Mouse (Mus musculus): Measurements from ENCODE around the gene Il16.

DNA sequence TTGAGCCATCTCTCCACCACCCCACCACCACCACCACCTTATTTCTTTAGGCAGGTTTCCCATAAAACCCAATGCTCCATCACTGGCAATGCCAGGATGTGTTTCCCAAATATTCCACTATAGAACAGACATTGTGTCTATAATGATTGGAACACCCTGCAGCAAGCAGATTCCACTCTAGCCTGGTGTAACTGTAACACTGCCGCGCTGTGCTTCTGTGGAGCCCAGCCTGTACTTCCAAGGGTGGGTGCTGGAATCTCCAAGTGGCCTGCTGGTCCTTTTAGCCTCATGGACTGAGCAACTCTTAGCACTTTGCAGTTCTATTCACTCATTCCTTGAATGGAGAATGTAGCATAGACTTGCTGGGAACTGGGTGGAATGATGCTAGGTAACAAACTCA, 138.7 kb downstream of the Il16 start:
- TF ChIP-seq POLR2A (IDR thresholded peaks at IDR 0.05; ENCODE audit: insufficient read depth, low read length) = no peak
- TF ChIP-seq CTCF (IDR thresholded peaks at IDR 0.05; ENCODE audit: low read depth, low read length) = no peak
